Mouse (Mus musculus): ENCODE measurements at regions not wholly inside any gene's neighbourhood (a gene's known extent, or its start where the extent isn't known, plus 50 kb on each side); places are given as distances from the start of the nearest gene placed in this dataset.
"Not testable (repeated sequence)": the region's sequence is repeated elsewhere in the genome, so short reads cannot be mapped to it uniquely, and the experiment has no call there.

- peak in 1 of 2 experiments; percentile 48 for DNase-seq
These were observed 73.0 kb downstream of the Prl2c3 start for GRCm38 (mm10) chr13:12726831-12727230.

- peak in 1 of 2 experiments; percentile 30 for DNase-seq
These were observed 81.8 kb downstream of the Prl2c3 start for GRCm38 (mm10) chr13:12717972-12718546.

GRCm38 (mm10) chr13:12711471-12712273 is 88.2 kb downstream of the Prl2c3 start:
- no peak for DNase-seq

- peak; percentile 59 to 62 for DNase-seq
These were observed 96.9 kb downstream of the Prl2c3 start for GRCm38 (mm10) chr13:12702804-12703612.

- DNase-seq = peak; percentile 63 to 75
These were observed 97.6 kb downstream of the Prl2c3 start for GRCm38 (mm10) chr13:12702111-12702803.

GRCm38 (mm10) chr13:12693593-12694118 is 106.2 kb downstream of the Prl2c3 start:
- not testable (repeated sequence) for DNase-seq

GRCm38 (mm10) chr13:12688778-12689177 is 111.1 kb downstream of the Prl2c3 start:
- DNase-seq = not testable (repeated sequence)

- DNase-seq = not testable (repeated sequence)
These were observed 111.7 kb downstream of the Prl2c3 start for GRCm38 (mm10) chr13:12688149-12688548.

- not testable (repeated sequence) for DNase-seq
These were observed 115.4 kb downstream of the Ero1lb start for GRCm38 (mm10) chr13:12680954-12681571.

- DNase-seq = peak; percentile 35 to 78
These were observed 114.7 kb downstream of the Ero1lb start for GRCm38 (mm10) chr13:12680283-12680953.

- no peak for DNase-seq
These were observed 111.7 kb downstream of the Ero1lb start for GRCm38 (mm10) chr13:12677372-12677771.

GRCm38 (mm10) chr13:12671011-12671410 is 105.3 kb downstream of the Ero1lb start:
- DNase-seq = not testable (repeated sequence)

- DNase-seq = not testable (repeated sequence)
These were observed 103.1 kb downstream of the Ero1lb start for GRCm38 (mm10) chr13:12668742-12669141.

GRCm38 (mm10) chr13:12667727-12668665 is 102.3 kb downstream of the Ero1lb start:
- not testable (repeated sequence) for DNase-seq

GRCm38 (mm10) chr13:12666050-12666449 is 100.4 kb downstream of the Ero1lb start:
- DNase-seq = not testable (repeated sequence)

Measured in heart, adult 18-20 months (tissue).